Comparison of ENCODE assay signal across 8 mouse cellular contexts in the genomic region with DNA sequence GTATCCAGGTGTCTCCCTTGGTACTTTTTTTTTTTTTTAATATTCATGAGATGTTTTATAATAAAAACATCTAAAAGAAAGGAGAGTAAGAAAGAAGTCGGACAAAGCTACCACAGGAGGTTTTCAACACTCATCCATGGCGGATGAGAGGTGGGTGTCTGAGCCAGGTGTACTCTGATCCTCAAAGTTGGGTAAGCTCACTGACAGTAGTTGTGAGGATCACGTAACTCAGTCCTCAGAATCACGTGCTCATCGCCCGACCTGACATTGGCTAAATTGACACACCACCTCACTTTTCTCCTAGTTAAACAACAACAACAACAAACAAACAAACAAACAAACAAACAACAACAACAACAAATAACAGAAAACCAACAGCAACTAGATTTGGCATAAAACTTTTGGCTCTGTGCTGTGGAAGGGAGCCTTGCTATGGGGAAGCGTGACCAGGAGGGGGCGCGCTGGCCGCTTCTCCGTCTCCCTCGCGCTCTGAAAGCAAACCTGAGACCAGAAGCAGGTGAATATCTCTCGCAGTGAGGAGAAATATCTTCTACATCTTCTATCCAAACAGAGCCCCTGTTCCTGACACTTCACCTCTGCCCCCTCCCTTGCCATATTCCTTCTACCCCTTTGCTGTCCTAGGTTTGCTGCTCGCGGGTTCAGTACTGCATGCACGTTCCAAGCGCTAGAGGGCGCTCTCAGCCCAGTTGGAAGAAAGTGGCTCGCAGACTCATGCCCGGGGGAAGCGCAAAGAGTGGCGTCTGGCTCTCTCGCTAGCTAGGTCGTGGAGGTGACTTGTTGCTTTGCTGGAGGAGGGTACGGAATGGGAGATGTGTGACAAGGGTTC. TPM values are rescaled to one million over a fixed set of nuclear protein-coding genes. Genes with fewer than 3 reads are reported as not detected.
DNase-seq lines count a peak whose midpoint lies in the region; ATAC-seq and TF ChIP-seq lines count a peak whose summit lies in the region.

No protein-coding gene starts in this region.

- peaks cover 20% of the 10 kb centered on the region for H3K27me3 ChIP-seq in forebrain, embryonic 10.5 days (ENCODE audit: poor library complexity, severe bottlenecking)
- peaks cover 14% of the 10 kb centered on the region for H3K27me3 ChIP-seq in heart, embryonic 16.5 days (ENCODE audit: control insufficient read depth, insufficient read depth, low read length)
- peaks cover 13% of the 10 kb centered on the region; the same call in 1 of the 2 replicates for H3K27me3 ChIP-seq in liver, embryonic 15.5 days
- peaks cover 10% of the 10 kb centered on the region for H3K27me3 ChIP-seq in neural tube, embryonic 13.5 days
- no peaks in the 10 kb centered on the region for H3K27me3 ChIP-seq in testis, adult 2 months (ENCODE audit: control insufficient read depth, insufficient read depth, low read length)

- peaks cover 8% of the 10 kb centered on the region for H3K4me1 ChIP-seq in forebrain, embryonic 10.5 days
- no peaks in the 10 kb centered on the region for H3K4me1 ChIP-seq in heart, embryonic 16.5 days (ENCODE audit: control insufficient read depth, insufficient read depth, low read length)
- H3K4me1 ChIP-seq in liver, embryonic 15.5 days (replicated peaks), result no peaks in the 10 kb centered on the region; the same call in 1 of the 2 replicates
- H3K4me1 ChIP-seq in neural tube, embryonic 13.5 days (replicated peaks), result no peaks in the 10 kb centered on the region
- H3K4me1 ChIP-seq in testis, adult 2 months (ENCODE audit: control insufficient read depth, insufficient read depth, low read length), result peaks cover 2% of the 10 kb centered on the region; the same call in 1 of the 2 replicates

- H3K9ac ChIP-seq in heart, embryonic 16.5 days (ENCODE audit: low read length), result no peak overlapping the region
- no peak overlapping the region for H3K9ac ChIP-seq in liver, embryonic 15.5 days
- peak overlapping the region; percentile 62 for H3K9ac ChIP-seq in neural tube, embryonic 13.5 days

- ATAC-seq in heart, embryonic 16.5 days (replicated peaks; ENCODE audit: extremely low read depth, insufficient read depth, low FRiP score), result peak; percentile 81
- peak; percentile 56 for ATAC-seq in liver, embryonic 15.5 days (ENCODE audit: insufficient read depth)
- ATAC-seq in neural tube, embryonic 13.5 days (ENCODE audit: low read depth), result peak; percentile 90

- peak; percentile 89 for TF ChIP-seq CTCF in testis, adult 2 months (IDR thresholded peaks at IDR 0.05; ENCODE audit: control insufficient read depth, insufficient read depth, insufficient replicate concordance, low read depth, low read length)

- 9% methylated on average over 26 of the region's 26 CpGs for WGBS in forebrain, embryonic 10.5 days
- 11% methylated on average over 26 of the region's 26 CpGs for WGBS in heart, embryonic 16.5 days
- WGBS in liver, embryonic 15.5 days (ENCODE audit: insufficient replicate concordance), result 7% methylated on average over 26 of the region's 26 CpGs
- 10% methylated on average over 26 of the region's 26 CpGs for WGBS in neural tube, embryonic 13.5 days

- peak; percentile 70 to 84 for DNase-seq in CD8-positive naive resting alpha-beta T cell, adult 2 months (ENCODE audit: low read depth in 2 of 2, low spot score in 2 of 2)
- peak; percentile 87 for DNase-seq in c-Kit-positive CD71-negative TER-119-negative erythroid progenitor cells, embryonic 14.5 days (ENCODE audit: low read depth)
- DNase-seq in forebrain, embryonic 10.5 days (ENCODE audit: extremely low spot score, low spot score), result peak; percentile 87
- peak; percentile 88 to 96 for DNase-seq in kidney, postnatal 36 days

- peak overlapping the region; percentile 62; the same call in 1 of the 2 replicates for H3K27ac ChIP-seq in forebrain, embryonic 10.5 days
- H3K27ac ChIP-seq in heart, embryonic 16.5 days (ENCODE audit: low read length), result no peak overlapping the region
- H3K27ac ChIP-seq in liver, embryonic 15.5 days (replicated peaks), result no peak overlapping the region
- no peak overlapping the region for H3K27ac ChIP-seq in neural tube, embryonic 13.5 days (replicated peaks)
- no peak overlapping the region for H3K27ac ChIP-seq in testis, adult 2 months (ENCODE audit: control insufficient read depth, insufficient read depth, low read depth, low read length)

- peak overlapping the region; percentile 49 for H3K4me3 ChIP-seq in forebrain, embryonic 10.5 days
- peak overlapping the region; percentile 46 for H3K4me3 ChIP-seq in heart, embryonic 16.5 days (ENCODE audit: low read length)
- peak overlapping the region; percentile 40 for H3K4me3 ChIP-seq in liver, embryonic 15.5 days (replicated peaks)
- peak overlapping the region; percentile 42 for H3K4me3 ChIP-seq in neural tube, embryonic 13.5 days
- H3K4me3 ChIP-seq in testis, adult 2 months (ENCODE audit: control insufficient read depth, low read depth, low read length), result peak overlapping the region; percentile 78

- no peaks in the 10 kb centered on the region for H3K9me3 ChIP-seq in forebrain, embryonic 10.5 days
- H3K9me3 ChIP-seq in heart, embryonic 16.5 days (replicated peaks; ENCODE audit: control insufficient read depth, low read length), result no peaks in the 10 kb centered on the region
- no peaks in the 10 kb centered on the region for H3K9me3 ChIP-seq in liver, embryonic 15.5 days (replicated peaks)
- H3K9me3 ChIP-seq in neural tube, embryonic 13.5 days, result no peaks in the 10 kb centered on the region

- peak overlapping the region; percentile 58 for H3K4me2 ChIP-seq in heart, embryonic 16.5 days (ENCODE audit: low read depth, low read length)
- H3K4me2 ChIP-seq in liver, embryonic 15.5 days, result peak overlapping the region; percentile 69
- peak overlapping the region; percentile 64 for H3K4me2 ChIP-seq in neural tube, embryonic 13.5 days

- no peaks in the 10 kb centered on the region for H3K36me3 ChIP-seq in forebrain, embryonic 10.5 days (replicated peaks)
- H3K36me3 ChIP-seq in heart, embryonic 16.5 days (ENCODE audit: control insufficient read depth, insufficient read depth), result no peaks in the 10 kb centered on the region
- no peaks in the 10 kb centered on the region for H3K36me3 ChIP-seq in liver, embryonic 15.5 days (replicated peaks)
- H3K36me3 ChIP-seq in neural tube, embryonic 13.5 days, result no peaks in the 10 kb centered on the region
- H3K36me3 ChIP-seq in testis, adult 2 months (ENCODE audit: control insufficient read depth, insufficient read depth, low read length), result no peaks in the 10 kb centered on the region

- TF ChIP-seq POLR2A in testis, adult 2 months (IDR thresholded peaks at IDR 0.05; ENCODE audit: control insufficient read depth, low read depth, low read length), result no peak

RNA-seq across cellular contexts. Expression of gene Drd5, which starts 11.7 kb away (rescaled TPM):
- 0.05 TPM in 1 of 2 replicates, not detected in the other for polyA plus RNA-seq in forebrain, embryonic 10.5 days (2016; fragmentation: Nextera tagmentation; extraction: Ambion mirVana)
- polyA plus RNA-seq in heart, embryonic 16.5 days (2015; fragmentation: Nextera tagmentation; extraction: Ambion mirVana), result 0.08 TPM in 1 of 2 replicates, not detected in the other
- polyA plus RNA-seq in liver, embryonic 15.5 days (2015; fragmentation: Nextera tagmentation; extraction: Ambion mirVana), result not detected in 2 replicates
- polyA plus RNA-seq in neural tube, embryonic 13.5 days (2015; fragmentation: Nextera tagmentation; extraction: Ambion mirVana), result 0.27 and 0.28 TPM in 2 replicates
- 0.04 TPM in 1 of 2 replicates, not detected in the other for polyA plus RNA-seq in testis, adult 2 months (2012; rRNA removed)

RNA-seq across cellular contexts. Expression of gene Otop1, which starts 31.7 kb away (rescaled TPM):
- polyA plus RNA-seq in forebrain, embryonic 10.5 days (2016; fragmentation: Nextera tagmentation; extraction: Ambion mirVana), result 0.04 TPM in 1 of 2 replicates, not detected in the other
- polyA plus RNA-seq in heart, embryonic 16.5 days (2015; fragmentation: Nextera tagmentation; extraction: Ambion mirVana), result not detected in 2 replicates
- not detected in 2 replicates for polyA plus RNA-seq in liver, embryonic 15.5 days (2015; fragmentation: Nextera tagmentation; extraction: Ambion mirVana)
- polyA plus RNA-seq in neural tube, embryonic 13.5 days (2015; fragmentation: Nextera tagmentation; extraction: Ambion mirVana), result not detected in 2 replicates
- polyA plus RNA-seq in testis, adult 2 months (2012; rRNA removed), result 0.40 and 0.67 TPM in 2 replicates

RNA-seq across cellular contexts. Expression of gene Tmem128, which starts 47.5 kb away (rescaled TPM):
- 75.5 and 79.5 TPM in 2 replicates for polyA plus RNA-seq in forebrain, embryonic 10.5 days (2016; fragmentation: Nextera tagmentation; extraction: Ambion mirVana)
- 41.4 and 43.2 TPM in 2 replicates for polyA plus RNA-seq in heart, embryonic 16.5 days (2015; fragmentation: Nextera tagmentation; extraction: Ambion mirVana)
- 34.1 and 39.8 TPM in 2 replicates for polyA plus RNA-seq in liver, embryonic 15.5 days (2015; fragmentation: Nextera tagmentation; extraction: Ambion mirVana)
- polyA plus RNA-seq in neural tube, embryonic 13.5 days (2015; fragmentation: Nextera tagmentation; extraction: Ambion mirVana), result 114 and 116 TPM in 2 replicates
- polyA plus RNA-seq in testis, adult 2 months (2012; rRNA removed), result 52.2 and 62.5 TPM in 2 replicates
